Mouse (Mus musculus) stomach, postnatal 0 days (tissue): Measurements from ENCODE around the gene Des. TPM values are rescaled to one million over a fixed set of nuclear protein-coding genes. Genes with fewer than 3 reads are reported as not detected.

ENCODE experiments used
- ATAC-seq: fragments of 200-750 bp; cut with Nextera tagmentation; 2 replicates; pipeline ENCODE4 v1.8.0; 2017; ENCODE audit not compliant: low FRiP score, low TSS enrichment
- DNase-seq: peaks from one replicate; pipeline ENCODE4 v3.0.0-alpha.2; 2016; ENCODE audit warnings: low spot score
- H3K27ac ChIP-seq: fragments of 300-500 bp; sonication (generic); replicated peaks from 2 replicates; pipeline ENCODE4 v1.5.1; 2014; ENCODE audit warnings: mild to moderate bottlenecking, control low read depth
- H3K27me3 ChIP-seq: fragments of 300-500 bp; sonication (generic); 2 replicates; pipeline ENCODE4 v1.6.1; 2014; ENCODE audit warnings: low read length; ENCODE audit not compliant: control insufficient read depth, insufficient read depth
- H3K36me3 ChIP-seq: fragments of 300-500 bp; sonication (generic); 2 replicates; pipeline ENCODE4 v1.6.1; 2014; ENCODE audit warnings: low read length, mixed read lengths; ENCODE audit not compliant: control insufficient read depth, insufficient read depth
- H3K4me1 ChIP-seq: fragments of 300-500 bp; sonication (generic); replicated peaks from 2 replicates; pipeline ENCODE4 v1.6.1; 2014; ENCODE audit warnings: antibody characterized with exemption; ENCODE audit not compliant: control insufficient read depth, insufficient read depth
- H3K4me2 ChIP-seq: fragments of 300-500 bp; sonication (generic); replicated peaks from 2 replicates; pipeline ENCODE4 v1.6.1; 2014; ENCODE audit warnings: low read depth, mild to moderate bottlenecking, control low read depth, moderate library complexity
- H3K4me3 ChIP-seq: fragments of 300-500 bp; sonication (generic); 2 replicates; pipeline ENCODE4 v1.5.1; 2014; ENCODE audit warnings: low read depth, low read length, control low read depth
- H3K9ac ChIP-seq: fragments of 300-500 bp; sonication (generic); 2 replicates; pipeline ENCODE4 v1.6.1; 2014; ENCODE audit warnings: mild to moderate bottlenecking, low read length, control low read depth, mixed read lengths
- H3K9me3 ChIP-seq: fragments of 300-500 bp; sonication (generic); 2 replicates; pipeline ENCODE4 v1.6.1; 2016; ENCODE audit warnings: low read length; ENCODE audit not compliant: control insufficient read depth
- CTCF ChIP-seq: IDR thresholded peaks from 2 replicates; pipeline ENCODE4 v1.5.1; 2016; ENCODE audit warnings: antibody characterized with exemption, low read depth, mild to moderate bottlenecking, moderate library complexity
- EP300 ChIP-seq: optimal IDR thresholded peaks from 2 replicates; pipeline ENCODE3; 2016; ENCODE audit warnings: antibody characterized with exemption
- WGBS: fragments of 180-500 bp; shearing (Covaris S2); extraction: QIAGEN DNeasy Blood & Tissue Kit; methylation state at CpG from one replicate; pipeline ENCODE4 v1.1.7; 2014; 5-methylcytosine and 5-hydroxymethylcytosine counted together
- polyA plus RNA-seq: library from polyadenylated mRNA; unstranded; fragments of >200 nt; fragmentation: Nextera tagmentation; extraction: Ambion mirVana; gene quantifications from 2 replicates; pipeline ENCODE4 v1.2.1, GENCODE M21; 2015

The Des gene
- polyA plus RNA-seq, 1 experiment from 2014 or later = 291 TPM

DNA sequence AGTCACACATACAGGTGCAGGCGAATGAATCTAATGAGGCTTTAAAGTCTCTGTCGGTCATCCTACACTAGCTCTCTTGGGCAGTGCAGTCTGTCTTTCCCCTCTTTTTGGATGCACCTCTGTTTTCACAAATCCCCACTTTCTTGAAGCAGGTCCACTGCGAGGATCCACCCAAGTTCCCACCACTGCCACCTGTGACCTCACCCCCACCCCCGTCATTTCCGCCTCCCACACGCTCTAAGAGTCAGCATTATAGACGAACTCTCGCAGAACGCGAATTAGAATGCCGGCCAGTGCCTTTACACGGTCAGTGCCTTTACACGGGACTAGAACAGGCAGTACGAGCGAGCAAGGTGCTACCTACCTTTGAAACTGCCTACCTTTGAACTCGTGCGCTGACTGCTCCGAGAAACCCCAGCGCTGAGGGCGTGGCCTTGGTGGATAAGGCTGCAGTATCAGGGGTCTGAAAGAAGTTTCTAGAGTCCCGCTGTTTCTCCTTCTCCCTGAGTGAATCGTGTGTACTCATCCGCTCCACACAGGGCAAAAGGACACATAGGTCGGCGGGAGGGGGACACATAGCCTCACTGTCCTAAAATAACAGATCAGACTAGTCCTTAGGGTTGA lies 9.3 kb downstream of the Des start:
- ATAC-seq = no peak
- TF ChIP-seq EP300 = no peak
- TF ChIP-seq CTCF = no peak
- no peak overlapping the region for H3K27ac ChIP-seq

DNA sequence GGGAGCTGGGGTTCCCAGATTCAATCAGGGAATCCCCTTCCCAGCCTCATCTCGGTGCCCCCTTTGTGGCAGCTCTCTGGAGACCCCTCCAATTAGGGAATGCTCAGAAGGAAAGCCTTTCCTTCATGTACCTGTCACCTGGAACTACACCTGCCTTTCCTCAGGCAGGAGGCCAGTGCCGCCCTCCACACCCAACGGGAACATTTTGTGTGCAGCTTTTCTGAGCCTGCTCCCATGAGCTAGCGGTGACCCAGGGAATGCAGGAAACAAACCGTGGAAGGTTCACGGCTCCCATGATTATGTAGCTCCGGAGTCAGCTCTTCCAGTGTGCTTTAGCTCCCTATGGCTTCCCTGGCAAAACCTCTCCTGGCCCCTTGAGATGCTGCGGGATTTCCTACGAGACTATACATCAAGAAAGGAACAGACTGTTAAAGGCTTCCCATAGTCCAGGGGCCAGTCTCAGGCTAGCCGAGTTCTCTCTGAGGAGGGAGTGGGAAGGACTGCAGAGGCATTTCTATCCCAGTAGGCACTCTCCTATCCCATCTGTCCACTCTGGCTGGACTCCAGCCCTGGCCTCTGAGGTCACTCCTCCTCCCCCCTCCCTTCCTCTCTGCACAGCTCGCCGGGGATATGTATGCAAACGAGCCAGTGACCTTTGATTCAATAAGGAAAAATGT lies 10.0 kb downstream of the Des start:
- Histone ChIP-seq H3K27ac (no peak overlapping the region), H3K4me2 (no peak overlapping the region)

More for the DNA sequence above, 9.3 kb downstream of the Des start:
- DNase-seq = no peak
- Histone ChIP-seq H3K9me3 (no peaks in the 10 kb centered on the region), H3K4me2 (no peak overlapping the region), H3K4me1 (no peaks in the 10 kb centered on the region), H3K27me3 (no peaks in the 10 kb centered on the region), H3K36me3 (0 out of 2 replicates have a peak, but pooled peaks cover 3% of the 10 kb centered on the region), H3K9ac (no peak overlapping the region), H3K4me3 (no peak overlapping the region)
- 43% methylated on average over 25 of the region's 25 CpGs for WGBS

DNA sequence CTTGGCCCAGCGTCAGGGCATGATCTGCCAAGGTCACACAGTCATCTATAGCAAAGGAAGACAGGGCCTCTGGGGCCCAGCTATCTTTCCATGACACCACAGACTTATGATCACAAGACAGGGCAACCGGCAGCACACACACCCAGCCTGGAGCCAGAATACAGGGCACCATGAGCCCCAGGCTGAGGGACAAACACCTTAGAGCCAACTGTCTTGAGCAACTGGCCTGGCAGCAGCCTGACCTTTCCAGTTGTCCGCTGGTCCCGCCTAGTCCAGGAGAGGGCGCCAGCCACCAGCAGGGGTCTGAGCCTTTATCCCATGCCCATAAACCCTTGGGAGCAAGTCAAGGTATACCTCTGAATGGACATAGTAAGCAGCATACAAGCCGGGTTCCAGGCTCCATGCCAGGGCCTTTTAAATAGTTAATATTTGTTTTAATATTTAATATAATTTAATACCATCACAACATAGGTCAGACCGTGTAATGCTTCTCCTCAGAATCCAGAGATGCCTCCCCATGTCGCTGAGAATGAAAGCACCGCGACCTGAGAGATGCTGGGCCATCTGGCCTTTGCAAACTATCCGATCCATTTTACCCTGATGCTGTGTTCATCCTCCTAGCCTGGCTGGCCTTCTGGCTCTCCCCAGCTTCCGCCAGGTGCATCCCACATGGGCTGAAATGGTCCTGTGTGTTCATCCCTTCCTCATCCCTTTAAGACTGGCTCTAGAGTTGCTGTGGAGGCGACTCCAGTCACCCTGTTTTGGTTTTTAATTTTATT lies 11.4 kb downstream of the Des start:
- H3K4me2 ChIP-seq = no peak overlapping the region
- H3K9me3 ChIP-seq = no peaks in the 10 kb centered on the region
- H3K9ac ChIP-seq = no peak overlapping the region
- DNase-seq = peak; percentile 61
- TF ChIP-seq CTCF (peak; percentile 79), EP300 (no peak)
- ATAC-seq = 0 out of 2 replicates have a peak, but pooled peaks have one; percentile 33
- no peak overlapping the region for H3K4me3 ChIP-seq
- 0 out of 2 replicates have a peak, but pooled peaks cover 3% of the 10 kb centered on the region for H3K4me1 ChIP-seq
- no peaks in the 10 kb centered on the region for H3K27me3 ChIP-seq
- H3K27ac ChIP-seq = no peak overlapping the region
- 59% methylated on average over 13 of the region's 13 CpGs for WGBS
- H3K36me3 ChIP-seq = no peaks in the 10 kb centered on the region

More for the DNA sequence above, 10.0 kb downstream of the Des start:
- Histone ChIP-seq H3K27me3 (no peaks in the 10 kb centered on the region), H3K4me1 (no peaks in the 10 kb centered on the region), H3K9ac (no peak overlapping the region), H3K36me3 (0 out of 2 replicates have a peak, but pooled peaks cover 3% of the 10 kb centered on the region), H3K4me3 (no peak overlapping the region), H3K9me3 (no peaks in the 10 kb centered on the region)
- TF ChIP-seq CTCF (no peak), EP300 (no peak)
- peak; percentile 47 for DNase-seq
- ATAC-seq = peak; percentile 40
- 35% methylated on average over 13 of the region's 13 CpGs for WGBS

DNA sequence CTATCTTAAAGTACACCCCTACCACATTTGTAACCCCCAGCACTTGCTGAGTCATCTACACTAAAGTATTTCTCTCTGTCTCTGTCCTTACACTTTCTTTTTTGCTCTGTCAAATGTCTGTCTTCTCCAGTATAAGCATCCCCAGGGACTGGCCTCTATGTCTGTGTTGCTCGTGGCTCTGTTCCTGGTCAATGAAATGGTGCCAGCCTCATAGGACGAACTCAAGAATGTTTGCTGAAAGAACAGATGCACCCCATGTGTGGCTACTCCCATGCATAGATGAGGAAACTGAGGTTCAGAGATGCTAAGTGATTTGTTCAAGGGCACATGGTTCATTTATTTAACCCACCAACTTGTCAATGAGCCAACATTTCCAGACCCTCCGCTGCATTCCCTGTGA lies 12.3 kb downstream of the Des start:
- Histone ChIP-seq H3K9me3 (no peaks in the 10 kb centered on the region), H3K4me2 (no peak overlapping the region), H3K4me3 (no peak overlapping the region), H3K27me3 (no peaks in the 10 kb centered on the region), H3K36me3 (no peaks in the 10 kb centered on the region), H3K27ac (no peak overlapping the region), H3K4me1 (0 out of 2 replicates have a peak, but pooled peaks cover 3% of the 10 kb centered on the region), H3K9ac (no peak overlapping the region)
- DNase-seq = no peak
- 68% methylated on average over 3 of the region's 3 CpGs for WGBS
- TF ChIP-seq EP300 = no peak
- TF ChIP-seq CTCF = no peak
- ATAC-seq = no peak

DNA sequence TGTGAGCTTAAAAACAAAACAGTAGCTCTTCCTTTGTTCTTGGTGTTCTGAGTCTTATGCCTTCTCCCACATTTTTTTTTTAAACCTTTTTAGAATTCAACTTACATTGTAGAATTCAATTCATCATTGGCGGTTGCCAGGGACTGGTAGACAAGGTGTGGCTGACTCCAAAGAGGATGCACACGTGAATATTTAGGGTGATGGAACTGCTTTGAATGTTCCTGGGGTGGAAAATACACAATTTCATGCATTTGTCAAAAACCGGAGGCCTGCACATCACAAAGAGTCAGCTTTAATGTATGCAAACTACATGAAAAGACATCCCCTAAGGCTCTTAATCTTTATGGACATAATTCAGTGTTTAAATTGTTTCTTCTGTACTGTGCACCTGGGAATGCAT lies 13.1 kb downstream of the Des start:
- H3K9ac ChIP-seq = no peak overlapping the region
- no peak for DNase-seq
- TF ChIP-seq CTCF (no peak), EP300 (no peak)
- 0 out of 2 replicates have a peak, but pooled peaks cover 3% of the 10 kb centered on the region for H3K4me1 ChIP-seq
- WGBS = 67% methylated on average over 3 of the region's 3 CpGs
- no peak overlapping the region for H3K4me2 ChIP-seq
- no peaks in the 10 kb centered on the region for H3K27me3 ChIP-seq
- no peak overlapping the region for H3K27ac ChIP-seq
- no peak overlapping the region for H3K4me3 ChIP-seq
- no peaks in the 10 kb centered on the region for H3K36me3 ChIP-seq
- no peak for ATAC-seq
- no peaks in the 10 kb centered on the region for H3K9me3 ChIP-seq
